Mouse (Mus musculus) induced T-regulatory cell, adult 2 months (primary cell): ENCODE results near the gene Alas2.

Experiments used
- DNase-seq: peaks from one replicate; pipeline ENCODE4 v3.0.0-alpha.2; 2012; ENCODE audit warnings: low read depth

Gene Alas2

DNA sequence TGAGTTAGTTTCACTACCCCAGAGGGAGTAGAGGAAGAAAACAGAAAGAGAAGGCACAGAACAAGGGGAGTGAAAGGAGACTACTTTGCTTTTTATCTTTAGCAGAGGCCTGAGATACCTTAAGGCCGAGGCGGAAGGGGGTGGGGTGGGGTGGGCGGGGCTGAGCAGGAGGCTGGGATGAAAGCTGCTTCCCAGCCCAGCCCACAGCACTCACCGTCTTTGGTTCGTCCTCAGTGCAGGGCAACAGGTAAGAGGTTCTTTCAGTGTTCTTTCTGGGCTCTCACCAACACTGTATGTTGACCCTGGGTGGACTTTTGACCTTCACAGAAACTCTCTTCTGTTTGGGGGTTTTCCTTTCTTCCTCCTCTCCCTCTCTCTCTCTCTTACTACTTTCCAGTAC lies at the start of gene Alas2:
Gene Alas2 (plus strand): TSS at position 137 of the 400 bp plus-strand sequence.
- DNase-seq: no peak

DNA sequence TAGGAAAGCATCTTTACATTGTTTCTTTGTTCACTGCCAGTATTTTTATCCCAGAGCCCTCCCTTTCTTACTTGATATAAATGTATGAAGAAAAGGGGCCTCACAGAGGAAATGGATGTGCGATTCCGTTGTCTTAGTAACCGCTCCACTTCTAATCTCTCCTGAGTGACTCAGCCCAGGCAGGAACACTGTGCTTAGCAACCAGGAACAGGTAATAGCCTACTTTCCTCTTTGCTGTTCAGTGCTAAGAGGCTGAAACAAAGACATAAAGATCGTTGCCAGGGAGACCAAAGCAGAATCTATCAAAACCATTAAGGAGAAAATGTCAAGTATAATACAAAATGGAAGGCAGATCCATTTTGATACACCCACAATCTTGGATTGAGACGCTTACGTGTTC lies 38.5 kb upstream of the Alas2 start:
- no peak for DNase-seq

GRCm38 (mm10) chrX:150510631-150511030 lies 36.5 kb upstream of the Alas2 start:
- DNase-seq: peak; percentile 79

DNA sequence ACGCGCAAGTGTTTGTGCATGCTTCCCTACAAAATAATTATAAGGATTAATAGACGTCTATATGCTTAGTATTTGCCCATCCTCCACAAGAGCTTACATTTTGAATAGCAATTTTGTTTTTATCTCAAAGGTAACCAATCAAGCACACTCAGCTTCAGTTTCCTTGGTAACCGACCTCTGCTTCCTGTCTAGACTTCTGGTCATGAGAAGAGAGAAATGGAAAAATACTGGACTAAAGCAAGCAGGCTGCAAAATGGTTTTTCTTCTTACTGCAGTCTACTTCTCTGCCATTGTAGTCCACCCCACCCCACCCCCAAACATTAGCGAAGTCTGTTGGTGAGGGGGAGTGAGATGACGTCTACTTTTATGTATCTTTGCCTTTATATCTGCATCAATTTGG lies 35.9 kb upstream of the Alas2 start:
- peak; percentile 46 for DNase-seq

DNA sequence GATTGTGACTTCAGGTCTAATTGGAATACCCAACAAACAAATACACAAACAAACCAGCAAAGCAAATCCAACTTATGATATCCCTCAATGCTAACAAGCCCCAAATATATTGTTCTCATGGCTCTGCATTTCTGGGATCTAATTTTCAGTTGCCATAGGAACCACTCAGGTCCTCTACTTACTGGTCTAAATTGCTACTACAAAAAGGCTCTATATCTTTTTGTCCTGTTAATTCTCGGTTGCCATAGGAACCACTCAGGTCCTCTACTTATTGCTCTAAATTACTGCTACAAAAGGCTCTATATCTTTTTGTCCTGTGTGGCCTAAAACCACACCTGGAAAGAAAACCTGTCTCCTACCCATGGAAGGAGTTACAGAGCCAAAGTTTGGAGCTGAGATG lies 33.0 kb upstream of the Alas2 start:
- DNase-seq: no peak

- no peak for DNase-seq
Observed at GRCm38 (mm10) chrX:150516015-150516414, 31.2 kb upstream of the Alas2 start.

DNA sequence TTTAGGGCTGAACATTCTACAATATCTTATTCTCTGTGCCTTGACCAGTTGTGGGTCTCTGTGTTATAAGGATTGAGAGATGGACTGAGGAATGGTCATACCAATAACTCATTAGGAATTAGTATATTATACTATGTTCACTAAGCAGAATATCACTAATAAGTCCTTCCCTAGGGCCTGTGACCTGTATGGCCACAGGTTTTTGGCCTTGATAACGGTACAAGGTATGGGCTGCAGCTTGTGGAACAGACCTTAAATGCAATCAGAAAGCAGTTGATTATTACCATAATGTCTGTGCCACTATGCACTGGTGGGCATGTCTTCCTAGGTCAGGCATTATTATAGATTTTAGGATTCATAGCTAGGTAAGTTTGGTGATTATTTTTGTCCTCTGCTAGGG lies 30.7 kb upstream of the Alas2 start:
- no peak for DNase-seq

GRCm38 (mm10) chrX:150540111-150540510 lies 7.1 kb upstream of the Alas2 start:
- DNase-seq: no peak

DNA sequence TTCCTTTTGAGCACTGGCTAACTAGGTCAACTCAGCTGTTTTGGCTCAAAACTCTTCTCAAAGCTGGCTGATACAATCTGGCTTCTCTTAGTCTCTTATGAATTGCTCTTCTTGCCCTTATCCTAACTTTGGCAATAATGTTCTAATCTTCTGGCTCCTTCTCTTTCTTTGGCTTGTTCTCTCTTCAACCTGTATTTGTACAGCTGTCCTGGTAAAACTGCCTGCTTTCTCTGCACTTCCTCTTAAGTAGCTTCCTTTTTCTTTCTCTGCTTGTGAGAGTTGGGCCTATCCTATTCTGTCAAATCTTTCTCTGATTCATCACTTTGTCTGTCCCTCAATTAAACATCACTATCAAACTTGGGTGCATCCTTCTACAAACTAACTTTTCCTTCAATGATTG lies 5.5 kb upstream of the Alas2 start:
- no peak for DNase-seq

- no peak for DNase-seq
Observed at GRCm38 (mm10) chrX:150549639-150550038, 2.5 kb downstream of the Alas2 start.

DNA sequence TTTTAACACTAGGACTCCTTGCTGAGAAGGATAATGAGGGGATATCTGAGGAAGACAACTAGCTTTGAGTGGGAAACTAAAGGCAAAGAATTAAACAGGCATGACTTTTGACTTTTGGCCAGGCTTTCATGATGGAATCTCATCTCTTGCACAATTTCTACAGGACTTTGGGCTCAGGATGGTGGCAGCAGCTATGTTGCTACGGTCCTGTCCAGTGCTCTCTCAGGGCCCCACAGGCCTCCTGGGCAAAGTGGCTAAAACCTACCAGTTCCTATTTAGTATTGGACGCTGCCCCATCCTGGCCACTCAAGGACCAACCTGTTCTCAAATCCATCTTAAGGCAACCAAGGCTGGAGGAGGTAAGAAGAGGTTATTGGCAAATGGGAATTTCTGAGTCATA lies 4.8 kb downstream of the Alas2 start:
- no peak for DNase-seq

GRCm38 (mm10) chrX:150554032-150554431 lies 6.9 kb downstream of the Alas2 start:
- no peak for DNase-seq

- no peak for DNase-seq
Observed at GRCm38 (mm10) chrX:150564644-150565357, 17.6 kb downstream of the Alas2 start.

GRCm38 (mm10) chrX:150581921-150582320 lies 34.7 kb downstream of the Alas2 start:
- no peak for DNase-seq

GRCm38 (mm10) chrX:150585116-150585515 lies 37.9 kb downstream of the Alas2 start:
- DNase-seq: no peak

- peak; percentile 82 for DNase-seq
Observed at GRCm38 (mm10) chrX:150588023-150588764, 41.0 kb downstream of the Alas2 start, which contains the start of gene Pfkfb1. Pfkfb1 (plus strand) TSS chrX:150588229.

GRCm38 (mm10) chrX:150589696-150590095 lies 42.5 kb downstream of the Alas2 start, which contains the start of gene Apex2:
Apex2 (minus strand) TSS chrX:150589868.
- DNase-seq: no peak

DNA sequence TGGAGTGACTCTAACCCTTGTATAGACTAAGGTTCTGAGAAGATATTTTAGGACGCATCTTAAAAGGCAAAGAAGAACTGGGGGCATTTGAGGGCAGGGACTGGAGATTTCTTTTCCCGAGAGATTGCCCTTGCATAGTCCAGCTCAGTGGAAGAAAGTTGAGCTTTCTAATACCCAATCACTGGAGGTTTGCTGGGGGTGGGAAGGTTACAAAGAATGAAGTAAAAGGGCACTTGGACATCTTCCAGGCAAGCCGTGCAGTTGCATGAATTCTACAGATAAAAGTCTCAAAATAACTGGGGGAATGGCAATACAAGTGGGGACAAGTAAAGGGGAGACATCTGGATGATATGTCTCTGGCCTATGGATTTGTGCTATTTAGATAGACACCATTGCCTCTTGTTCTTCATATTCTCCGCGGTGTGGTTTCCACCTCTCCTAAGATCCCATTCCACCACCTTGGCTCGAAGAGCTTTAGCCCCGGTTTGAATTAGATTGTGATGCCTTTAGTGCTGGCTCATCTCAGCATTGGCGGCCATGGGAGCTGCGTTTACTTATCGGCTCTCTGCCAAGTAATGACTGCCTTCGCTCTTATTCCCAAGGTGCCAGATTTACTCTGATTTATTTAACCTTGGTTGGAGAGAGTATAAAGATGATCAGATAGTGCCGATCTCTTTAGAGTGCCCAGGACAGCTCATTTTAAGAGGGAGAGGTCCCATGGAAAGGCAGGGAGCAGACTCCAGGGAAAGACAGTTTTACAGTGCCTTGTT lies 46.3 kb downstream of the Alas2 start:
- DNase-seq: no peak

DNA sequence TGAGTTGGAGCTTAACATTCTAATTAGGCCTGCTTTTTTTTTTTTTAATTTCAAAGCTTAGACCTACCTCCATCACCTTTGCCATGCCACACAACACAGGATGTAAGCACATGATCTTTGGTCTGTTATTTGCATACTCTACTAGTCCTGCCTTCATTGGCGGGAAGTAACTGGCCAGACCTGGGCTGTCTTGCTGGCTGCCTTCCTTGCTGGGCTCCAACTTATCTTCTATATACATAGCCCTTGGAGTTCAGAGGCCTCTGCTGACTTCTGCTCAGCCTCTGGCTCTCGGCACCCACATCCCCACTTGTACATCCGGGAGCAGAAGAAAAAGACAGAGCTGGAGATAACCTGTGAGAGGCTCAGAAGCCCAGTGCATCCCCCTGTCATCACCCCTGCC lies 47.0 kb downstream of the Alas2 start:
- DNase-seq: no peak

- no peak for DNase-seq
Observed at GRCm38 (mm10) chrX:150595016-150595760, 48.0 kb downstream of the Alas2 start.

GRCm38 (mm10) chrX:150598882-150599281 lies 51.7 kb downstream of the Alas2 start:
- no peak for DNase-seq
